Mouse (Mus musculus) liver, embryonic 14.5 days (tissue): Measurements from ENCODE around the gene Capzb. TPM values are rescaled to one million over a fixed set of nuclear protein-coding genes. Genes with fewer than 3 reads are reported as not detected.
A peak's percentile ranks its signal among the peaks of the same experiment; 100 is the strongest.

Experiments
- ATAC-seq: fragments of 200-750 bp; cut with Nextera tagmentation; 2 replicates; pipeline ENCODE4 v1.8.0; 2017; ENCODE audit warnings: moderate number of reproducible peaks, mild to moderate bottlenecking, moderate library complexity; ENCODE audit not compliant: insufficient read depth
- DNase-seq, 3 experiments: peaks; one replicate each; pipeline ENCODE4 v3.0.0-alpha.2; 2012 to 2013; ENCODE audit warnings: low read depth in 3 of 3, low spot score in 3 of 3
- H3K27ac ChIP-seq: fragments of 300-500 bp; sonication (generic); 2 replicates; pipeline ENCODE4 v1.5.1; 2014; ENCODE audit warnings: moderate library complexity, mild to moderate bottlenecking, control low read depth, inconsistent platforms
- H3K27me3 ChIP-seq: fragments of 300-500 bp; sonication (generic); 2 replicates; pipeline ENCODE4 v1.6.1; 2014; ENCODE audit warnings: mild to moderate bottlenecking, low read length, moderate library complexity; ENCODE audit not compliant: control insufficient read depth, insufficient read depth
- H3K36me3 ChIP-seq: fragments of 300-500 bp; sonication (generic); replicated peaks from 2 replicates; pipeline ENCODE4 v1.6.1; 2014; ENCODE audit warnings: low read depth; ENCODE audit not compliant: control insufficient read depth, insufficient read depth
- H3K4me1 ChIP-seq, 2 experiments: fragments of 200-500 bp in 1 of 2; fragments of 300-500 bp in 1 of 2; sonication (generic) in 1 of 2; replicated peaks; 2 replicates each; pipeline ENCODE4 v1.6.1; 2012 to 2014; ENCODE audit warnings: antibody characterized with exemption in 1 of 2, inconsistent platforms in 1 of 2, low read length in 1 of 2; ENCODE audit not compliant: control insufficient read depth in 2 of 2, insufficient read depth in 2 of 2
- H3K4me2 ChIP-seq: fragments of 300-500 bp; sonication (generic); 2 replicates; pipeline ENCODE4 v1.6.1; 2014; ENCODE audit warnings: low read depth, mild to moderate bottlenecking, control low read depth, moderate library complexity
- H3K4me3 ChIP-seq, 2 experiments: fragments of 200-500 bp in 1 of 2; fragments of 300-500 bp in 1 of 2; sonication (generic) in 1 of 2; 2 replicates each; pipeline ENCODE4 v1.5.1; 2012 to 2014; ENCODE audit warnings: low read depth in 2 of 2, low read length in 2 of 2, mild to moderate bottlenecking in 2 of 2, control low read depth in 1 of 2, inconsistent platforms in 1 of 2, moderate library complexity in 1 of 2; ENCODE audit not compliant: insufficient read depth in 1 of 2
- H3K9ac ChIP-seq: fragments of 300-500 bp; sonication (generic); replicated peaks from 2 replicates; pipeline ENCODE4 v1.6.1; 2014; ENCODE audit warnings: mild to moderate bottlenecking, control low read depth, moderate library complexity
- H3K9me3 ChIP-seq: fragments of 300-500 bp; sonication (generic); 2 replicates; pipeline ENCODE4 v1.6.1; 2016; ENCODE audit warnings: low read length, mixed read lengths; ENCODE audit not compliant: control insufficient read depth
- CTCF ChIP-seq: IDR thresholded peaks from 2 replicates; pipeline ENCODE4 v1.5.1; 2016; ENCODE audit warnings: antibody characterized with exemption, low read depth, control low read depth
- EP300 ChIP-seq: IDR thresholded peaks from 2 replicates; pipeline ENCODE4 v1.6.1; 2016; ENCODE audit warnings: antibody characterized with exemption, low read depth
- WGBS: fragments of 180-500 bp; shearing (Covaris S2); extraction: QIAGEN DNeasy Blood & Tissue Kit; methylation state at CpG from one replicate; pipeline ENCODE4 v1.1.7; 2014; ENCODE audit not compliant: insufficient replicate concordance; 5-methylcytosine and 5-hydroxymethylcytosine counted together
- polyA plus RNA-seq, 2 experiments: library from polyadenylated mRNA; depleted of rRNA in 1 of 2; stranded (reverse) in 1 of 2; unstranded in 1 of 2; fragments of >200 nt; fragmentation: Nextera tagmentation in 1 of 2; extraction: Ambion mirVana in 1 of 2; gene quantifications; 2 replicates each; pipeline versions ENCODE4 v1.2.1 to v1.2.3; 2012 to 2014

Capzb gene
- polyA plus RNA-seq, 2 experiments = 63.0 to 110 TPM

- H3K27ac ChIP-seq = no peak overlapping the region
- WGBS = 26% methylated on average over 14 of the region's 14 CpGs
- DNase-seq = no peak
Observed at GRCm38 (mm10) chr4:139311707-139312106, 119.0 kb downstream of the Capzb start.

DNA sequence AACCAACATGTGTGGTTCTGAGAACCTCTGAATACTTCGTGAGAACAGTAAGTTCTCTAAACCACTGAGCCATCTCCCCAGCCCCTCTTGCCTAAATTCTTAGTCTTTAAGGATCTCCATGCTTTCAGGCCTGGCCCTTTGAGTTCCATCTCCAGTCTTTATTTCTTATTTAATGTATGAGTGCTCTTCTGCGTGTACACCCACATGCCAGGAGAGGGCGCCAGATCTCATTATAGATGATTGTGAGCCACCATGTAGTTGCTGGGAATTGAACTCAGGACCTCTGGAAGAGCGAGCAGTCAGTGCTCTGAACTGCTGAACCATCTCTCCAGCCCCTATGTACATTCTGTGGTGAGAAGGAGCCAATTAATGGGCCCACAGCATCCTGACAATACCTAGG is 119.9 kb downstream of the Capzb start:
- Histone ChIP-seq H3K9ac (no peak overlapping the region), H3K4me2 (no peak overlapping the region)
- no peak for ATAC-seq

More at GRCm38 (mm10) chr4:139311707-139312106, 119.0 kb downstream of the Capzb start:
- ATAC-seq = no peak
- Histone ChIP-seq H3K4me1 (peaks cover 4 to 10% of the 10 kb centered on the region in 2 experiments; a peak in 3 of 4 replicates), H3K9me3 (no peaks in the 10 kb centered on the region), H3K4me2 (peak overlapping the region; percentile 99), H3K4me3 (peak overlapping the region; percentile 76 to 86), H3K9ac (no peak overlapping the region; the same call in 1 of the 2 replicates), H3K36me3 (no peaks in the 10 kb centered on the region), H3K27me3 (no peaks in the 10 kb centered on the region)
- TF ChIP-seq EP300 (no peak), CTCF (no peak)

GRCm38 (mm10) chr4:139318449-139318848 is 125.8 kb downstream of the Capzb start:
- Histone ChIP-seq H3K27ac (no peak overlapping the region), H3K4me1 (no peaks in the 10 kb centered on the region), H3K4me3 (no peak overlapping the region), H3K9ac (no peak overlapping the region), H3K36me3 (no peaks in the 10 kb centered on the region; the same call in 1 of the 2 replicates), H3K4me2 (no peak overlapping the region), H3K9me3 (no peaks in the 10 kb centered on the region), H3K27me3 (no peaks in the 10 kb centered on the region)
- no peak for TF ChIP-seq EP300
- no peak for TF ChIP-seq CTCF
- WGBS = 81% methylated on average over 11 of the region's 11 CpGs
- no peak for DNase-seq
- no peak for ATAC-seq

More for the DNA sequence above, 119.9 kb downstream of the Capzb start:
- Histone ChIP-seq H3K27ac (no peak overlapping the region), H3K4me1 (peaks cover 4 to 10% of the 10 kb centered on the region in 2 experiments; a peak in 3 of 4 replicates), H3K9me3 (no peaks in the 10 kb centered on the region), H3K4me3 (no peak overlapping the region), H3K36me3 (no peaks in the 10 kb centered on the region), H3K27me3 (no peaks in the 10 kb centered on the region)
- WGBS = 49% methylated on average over 4 of the region's 4 CpGs
- DNase-seq = peak in 1 of 3 experiments; percentile 51
- TF ChIP-seq CTCF (peak; percentile 73), EP300 (no peak)

DNA sequence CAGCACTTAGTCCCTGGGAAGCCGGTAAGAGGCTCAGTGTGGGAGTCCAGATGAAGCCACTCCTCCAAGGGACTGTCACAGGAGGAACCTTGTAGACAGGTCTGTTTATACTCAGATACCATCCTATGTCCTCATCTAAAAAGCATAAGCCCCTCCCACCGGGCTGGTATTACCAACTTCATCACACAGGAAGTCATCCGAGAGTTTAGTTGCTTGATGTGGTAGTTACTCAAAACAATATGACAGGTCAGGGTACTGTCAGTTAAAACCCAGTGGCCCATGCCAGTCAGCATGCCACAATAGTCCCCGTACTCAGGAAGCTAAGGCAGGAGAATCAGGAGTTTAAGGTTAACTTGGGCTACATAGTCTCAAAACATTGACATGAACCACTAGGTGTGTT is 127.0 kb downstream of the Capzb start:
- no peaks in the 10 kb centered on the region; the same call in 1 of the 2 replicates for H3K36me3 ChIP-seq
- no peak for ATAC-seq
- no peak for DNase-seq
- H3K27ac ChIP-seq = no peak overlapping the region
- no peak overlapping the region for H3K4me2 ChIP-seq
- no peaks in the 10 kb centered on the region for H3K27me3 ChIP-seq
- 73% methylated on average over 4 of the region's 4 CpGs for WGBS
- TF ChIP-seq EP300 (no peak), CTCF (no peak)
- H3K4me3 ChIP-seq = no peak overlapping the region
- H3K4me1 ChIP-seq = no peaks in the 10 kb centered on the region
- no peaks in the 10 kb centered on the region for H3K9me3 ChIP-seq
- no peak overlapping the region for H3K9ac ChIP-seq

DNA sequence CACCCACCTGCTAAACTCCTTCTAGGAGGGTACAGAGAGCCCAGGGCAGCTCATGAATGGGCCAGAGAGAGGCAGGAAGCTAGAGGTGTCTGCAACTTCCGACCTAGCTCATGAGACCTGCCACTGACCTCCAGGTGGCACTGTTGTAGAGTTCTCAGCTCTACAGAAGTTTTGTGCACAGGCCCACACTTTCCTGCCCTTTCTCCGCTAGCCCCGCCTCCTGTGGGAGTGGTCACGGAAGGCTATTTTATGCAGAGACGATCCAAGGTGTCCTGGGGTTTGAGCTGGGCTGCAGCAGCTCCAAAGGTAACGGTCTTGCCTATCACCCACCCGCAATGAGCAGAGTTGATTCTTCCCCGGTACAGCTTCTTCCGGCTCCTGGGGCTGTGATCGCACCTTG is 137.9 kb downstream of the Capzb start:
- peak overlapping the region; percentile 58 for H3K9ac ChIP-seq
- TF ChIP-seq EP300 (no peak; the same call in 1 of the 2 replicates), CTCF (peak; percentile 95)
- WGBS = 1% methylated on average over 10 of the region's 10 CpGs

More for the DNA sequence above, 137.9 kb downstream of the Capzb start:
- Histone ChIP-seq H3K4me3 (peak overlapping the region; percentile 53 to 88), H3K27me3 (no peaks in the 10 kb centered on the region), H3K4me1 (peaks cover 22 to 24% of the 10 kb centered on the region in 2 experiments), H3K27ac (peak overlapping the region; percentile 33), H3K36me3 (no peaks in the 10 kb centered on the region), H3K9me3 (no peaks in the 10 kb centered on the region), H3K4me2 (peak overlapping the region; percentile 77)
- ATAC-seq (peak; percentile 77), DNase-seq (peak; percentile 92 to 95 (median 94))
